Mouse (Mus musculus) thymus, adult 2 months (tissue): ENCODE data around the gene Gas2. TPM values are rescaled to one million over a fixed set of nuclear protein-coding genes. Genes with fewer than 3 reads are reported as not detected.

Source experiments
- DNase-seq: peaks from one replicate; pipeline ENCODE4 v3.0.0; 2021
- H3K27ac ChIP-seq: fragments of 200-500 bp; 2 replicates; pipeline ENCODE4 v1.5.1; 2012; ENCODE audit warnings: low read length, control low read depth; ENCODE audit not compliant: control insufficient read depth, insufficient read depth
- H3K27me3 ChIP-seq: fragments of 200-500 bp; 2 replicates; pipeline ENCODE4 v1.6.1; 2012; ENCODE audit warnings: mild to moderate bottlenecking, low read length, moderate library complexity, mixed read lengths; ENCODE audit not compliant: control insufficient read depth, insufficient read depth
- H3K36me3 ChIP-seq: fragments of 200-500 bp; 2 replicates; pipeline ENCODE4 v1.6.1; 2012; ENCODE audit warnings: mild to moderate bottlenecking, low read length, moderate library complexity; ENCODE audit not compliant: control insufficient read depth, insufficient read depth
- H3K4me1 ChIP-seq: fragments of 200-500 bp; replicated peaks from 2 replicates; pipeline ENCODE4 v1.6.1; 2012; ENCODE audit warnings: low read length; ENCODE audit not compliant: control insufficient read depth, insufficient read depth
- H3K4me3 ChIP-seq: fragments of 200-500 bp; 2 replicates; pipeline ENCODE4 v1.5.1; 2012; ENCODE audit warnings: mild to moderate bottlenecking, low read length, control low read depth, moderate library complexity; ENCODE audit not compliant: control insufficient read depth, insufficient read depth
- CTCF ChIP-seq: fragments of 200-500 bp; IDR thresholded peaks from 2 replicates; pipeline ENCODE4 v1.5.1; 2012; ENCODE audit warnings: mild to moderate bottlenecking, control low read depth, low read length, moderate library complexity, borderline replicate concordance; ENCODE audit not compliant: control insufficient read depth, poor library complexity, insufficient read depth; ENCODE audit errors: extremely low read depth
- POLR2A ChIP-seq: fragments of 200-500 bp; IDR thresholded peaks from 2 replicates; pipeline ENCODE4 v1.6.1; 2012; ENCODE audit warnings: mild to moderate bottlenecking, low read length, control low read depth, moderate library complexity; ENCODE audit not compliant: control insufficient read depth, poor library complexity, insufficient read depth; ENCODE audit errors: extremely low read depth
- WGBS: fragments of 180-500 bp; shearing (Covaris S2); methylation state at CpG from one replicate; pipeline ENCODE4 v1.1.7; 2018; 5-methylcytosine and 5-hydroxymethylcytosine counted together
- polyA plus RNA-seq: library from polyadenylated mRNA; depleted of rRNA; stranded (reverse); fragments of >200 nt; gene quantifications from 2 replicates; pipeline ENCODE4 v1.2.3, GENCODE M21; 2012

Gas2 gene
- polyA plus RNA-seq, 1 experiment, result 2.4 TPM

- Histone ChIP-seq H3K27ac (no peak overlapping the region), H3K36me3 (no peaks in the 10 kb centered on the region), H3K27me3 (no peaks in the 10 kb centered on the region), H3K4me1 (peaks cover 5% of the 10 kb centered on the region), H3K4me3 (no peak overlapping the region)
- DNase-seq, result no peak
- WGBS, result 89% methylated on average over 3 of the region's 3 CpGs
- TF ChIP-seq POLR2A, result no peak
- no peak for TF ChIP-seq CTCF
Measured at GRCm38 (mm10) chr7:51862842-51863241, 1.0 kb downstream of the Gas2 start.

DNA sequence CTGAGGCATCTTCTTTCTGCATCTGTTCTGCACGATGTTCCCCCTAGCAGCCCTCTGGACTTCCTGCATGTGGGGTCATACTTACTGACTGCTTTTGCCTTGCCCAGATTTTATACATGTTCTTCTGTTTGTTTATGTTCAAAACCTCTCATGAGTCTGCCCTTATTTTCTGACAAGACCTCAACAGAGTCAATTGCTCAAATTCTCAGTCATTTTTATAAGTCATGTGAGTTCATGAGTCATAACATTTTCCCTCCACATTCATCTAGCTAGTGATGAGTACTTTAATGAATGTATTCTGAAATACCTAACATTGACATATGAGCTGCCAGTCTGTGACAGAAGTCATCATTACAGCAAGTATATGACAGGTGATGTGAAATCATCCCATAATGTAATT lies 3.5 kb downstream of the Gas2 start:
- H3K27ac ChIP-seq, result no peak overlapping the region
- DNase-seq, result no peak
- no peaks in the 10 kb centered on the region for H3K36me3 ChIP-seq
- H3K4me1 ChIP-seq, result peaks cover 5% of the 10 kb centered on the region
- H3K4me3 ChIP-seq, result no peak overlapping the region
- TF ChIP-seq POLR2A (no peak), CTCF (no peak)
- WGBS, result 77% methylated on average over 1 of the region's 1 CpGs
- no peaks in the 10 kb centered on the region for H3K27me3 ChIP-seq

DNA sequence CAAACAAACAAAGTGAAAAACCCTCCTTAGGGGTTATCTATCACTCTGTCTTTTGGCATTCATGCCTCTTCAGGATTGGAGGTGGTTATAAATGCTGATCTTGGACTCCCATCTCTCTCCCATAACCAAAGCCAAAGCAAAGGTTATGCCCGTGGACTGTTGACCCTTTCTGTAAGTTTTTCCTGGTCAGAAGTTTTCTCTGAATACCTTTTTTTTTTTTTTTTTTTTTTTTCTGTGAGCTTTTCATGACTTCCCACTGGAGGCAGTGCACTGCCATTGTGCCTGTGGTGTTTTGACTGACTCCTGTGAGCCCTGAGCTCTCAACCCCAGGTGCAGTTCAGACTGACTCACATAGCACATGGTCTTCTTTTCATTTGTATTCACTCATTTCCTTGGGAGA lies 6.2 kb downstream of the Gas2 start:
- H3K4me3 ChIP-seq, result no peak overlapping the region
- no peaks in the 10 kb centered on the region for H3K4me1 ChIP-seq
- H3K27ac ChIP-seq, result no peak overlapping the region
- DNase-seq, result no peak
- WGBS, result 93% methylated on average over 1 of the region's 1 CpGs
- TF ChIP-seq POLR2A (no peak), CTCF (no peak)
- no peaks in the 10 kb centered on the region for H3K27me3 ChIP-seq
- H3K36me3 ChIP-seq, result no peaks in the 10 kb centered on the region

- Histone ChIP-seq H3K36me3 (no peaks in the 10 kb centered on the region), H3K4me1 (no peaks in the 10 kb centered on the region), H3K4me3 (no peak overlapping the region), H3K27me3 (no peaks in the 10 kb centered on the region), H3K27ac (no peak overlapping the region)
- TF ChIP-seq CTCF (no peak), POLR2A (no peak)
- no peak for DNase-seq
- 86% methylated on average over 1 of the region's 1 CpGs for WGBS
Measured at GRCm38 (mm10) chr7:51872041-51872440, 10.2 kb downstream of the Gas2 start.

DNA sequence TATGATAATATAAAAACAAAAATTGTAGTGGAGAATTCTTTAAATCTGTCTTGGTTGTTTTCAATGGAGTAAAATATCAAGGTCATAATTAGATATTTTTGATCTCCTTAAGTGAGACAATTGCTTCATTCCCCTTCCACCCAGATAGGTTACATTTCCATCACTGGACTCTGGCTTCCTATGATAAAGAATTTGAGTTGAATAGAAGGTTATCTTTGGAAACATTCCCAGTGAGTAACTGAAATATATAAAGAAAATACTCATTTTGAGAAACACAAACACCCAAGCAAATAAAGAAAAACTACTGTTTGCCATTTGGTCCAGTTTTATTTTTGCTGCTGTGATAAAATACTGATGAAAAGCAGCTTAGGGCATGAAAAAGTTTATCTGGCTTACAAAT lies 10.8 kb downstream of the Gas2 start:
- TF ChIP-seq CTCF, result no peak
- no peak for TF ChIP-seq POLR2A
- H3K4me1 ChIP-seq, result no peaks in the 10 kb centered on the region
- DNase-seq, result no peak
- no peaks in the 10 kb centered on the region for H3K27me3 ChIP-seq
- H3K27ac ChIP-seq, result no peak overlapping the region
- H3K36me3 ChIP-seq, result no peaks in the 10 kb centered on the region
- H3K4me3 ChIP-seq, result no peak overlapping the region

GRCm38 (mm10) chr7:51876316-51876715 lies 14.5 kb downstream of the Gas2 start:
- TF ChIP-seq CTCF, result no peak
- TF ChIP-seq POLR2A, result no peak
- H3K4me3 ChIP-seq, result no peak overlapping the region
- H3K4me1 ChIP-seq, result peaks cover 13% of the 10 kb centered on the region
- H3K27me3 ChIP-seq, result no peaks in the 10 kb centered on the region
- H3K36me3 ChIP-seq, result no peaks in the 10 kb centered on the region
- H3K27ac ChIP-seq, result no peak overlapping the region
- DNase-seq, result no peak

GRCm38 (mm10) chr7:51878730-51879129 lies 16.9 kb downstream of the Gas2 start:
- TF ChIP-seq CTCF (no peak), POLR2A (no peak)
- 8% methylated on average over 8 of the region's 8 CpGs for WGBS
- Histone ChIP-seq H3K27me3 (no peaks in the 10 kb centered on the region), H3K27ac (no peak overlapping the region), H3K36me3 (no peaks in the 10 kb centered on the region), H3K4me1 (peaks cover 13% of the 10 kb centered on the region), H3K4me3 (no peak overlapping the region)
- DNase-seq, result no peak
